Mouse (Mus musculus): ENCODE measurements around the gene Tsg101.

- TF ChIP-seq CTCF (IDR thresholded peaks at IDR 0.05) = no peak
- TF ChIP-seq EP300 (IDR thresholded peaks at IDR 0.05) = no peak
Observed at GRCm38 (mm10) chr7:46860996-46861395, 58.8 kb downstream of the Tsg101 start, which contains the start of gene Ldhc.
